ENCODE assay signal across 21 mouse cellular contexts in genomic region chr15:59225637-59226036, GRCm38 (mm10).
A peak's percentile ranks its signal among the peaks of the same experiment; 100 is the strongest.
DNase-seq lines count a peak whose midpoint lies in the region; ATAC-seq lines count a peak whose summit lies in the region.
"Had no signal": no experiment of that assay in that cellular context is flagged by ENCODE, and none has a peak within 500 bp of the region (broad histone marks: within the 10 kb centered on the region; RNA-seq: fewer than 3 reads in every experiment).

No protein-coding gene starts in this region.

- ATAC-seq in granulocyte monocyte progenitor cell, adult 5-6 weeks (replicated peaks; ENCODE audit: poor library complexity, severe bottlenecking) = peak; percentile 73
- ATAC-seq: CD4-positive, CD25-positive, alpha-beta regulatory T cell, adult 4 months; forebrain, embryonic 13.5 days; forebrain, embryonic 15.5 days; forebrain, postnatal 0 days had no signal

- 81% methylated on average over 6 of the region's 6 CpGs for WGBS in heart, embryonic 10.5 days

- no peaks in the 10 kb centered on the region for H3K27me3 ChIP-seq in heart, embryonic 10.5 days (ENCODE audit: insufficient read depth, poor library complexity, severe bottlenecking)
- H3K27me3 ChIP-seq: embryonic facial prominence, embryonic 12.5 days; forebrain, embryonic 13.5 days; forebrain, embryonic 15.5 days had no signal

- H3K27ac ChIP-seq in heart, embryonic 10.5 days = no peak overlapping the region
- H3K27ac ChIP-seq: embryonic facial prominence, embryonic 10.5 days; embryonic facial prominence, embryonic 12.5 days; forebrain, embryonic 13.5 days; forebrain, embryonic 15.5 days had no signal

- no peak overlapping the region for H3K4me3 ChIP-seq in heart, embryonic 10.5 days
- H3K4me3 ChIP-seq: embryonic facial prominence, embryonic 10.5 days; embryonic facial prominence, embryonic 12.5 days; forebrain, embryonic 13.5 days; forebrain, embryonic 15.5 days had no signal

- DNase-seq in heart, adult 11 months = peak; percentile 59
- DNase-seq in heart, embryonic 10.5 days (ENCODE audit: low spot score) = no peak
- DNase-seq in lung, postnatal 4 days = no peak
- no peak for DNase-seq in layer of hippocampus, adult 9-11 months
- DNase-seq: adrenal gland, adult 2 months; adrenal gland, postnatal 10 days; adrenal gland, postnatal 25 days; B cell, adult 2 months; cerebellum, adult 11 months; cerebellum, adult 18-20 months; cerebellum, adult 8-10 months; cerebellum, adult 9-11 months; cerebellum, postnatal 14 days; cerebellum, postnatal 36 days; forebrain, postnatal 0 days had no signal

- no peaks in the 10 kb centered on the region for H3K36me3 ChIP-seq in heart, embryonic 10.5 days
- H3K36me3 ChIP-seq: embryonic facial prominence, embryonic 10.5 days; embryonic facial prominence, embryonic 12.5 days; forebrain, embryonic 15.5 days had no signal

- H3K9me3 ChIP-seq in heart, embryonic 10.5 days = peaks cover 7% of the 10 kb centered on the region; the same call in 1 of the 2 replicates
- H3K9me3 ChIP-seq: embryonic facial prominence, embryonic 10.5 days; embryonic facial prominence, embryonic 12.5 days; forebrain, embryonic 13.5 days; forebrain, embryonic 15.5 days had no signal

- H3K4me1 ChIP-seq in heart, embryonic 10.5 days = peaks cover 12% of the 10 kb centered on the region
- H3K4me1 ChIP-seq: embryonic facial prominence, embryonic 10.5 days; embryonic facial prominence, embryonic 12.5 days; forebrain, embryonic 13.5 days; forebrain, embryonic 15.5 days had no signal
